Mouse (Mus musculus) ES-Bruce4 (cell line): ENCODE measurements around the gene Ralgps1. TPM values are rescaled to one million over a fixed set of nuclear protein-coding genes. Genes with fewer than 3 reads are reported as not detected.
"Not testable (repeated sequence)": the region's sequence is repeated elsewhere in the genome, so short reads cannot be mapped to it uniquely, and the experiment has no call there.

Source experiments
- H3K27ac ChIP-seq: 2 replicates; pipeline ENCODE4 v1.5.1; 2012; ENCODE audit warnings: low read length, inconsistent platforms; ENCODE audit not compliant: insufficient read depth
- H3K27me3 ChIP-seq: 2 replicates; pipeline ENCODE4 v1.6.1; 2012; ENCODE audit warnings: mild to moderate bottlenecking, low read length, inconsistent platforms; ENCODE audit not compliant: control insufficient read depth, poor library complexity, insufficient read depth, severe bottlenecking
- H3K36me3 ChIP-seq: 2 replicates; pipeline ENCODE4 v1.6.1; 2012; ENCODE audit warnings: inconsistent platforms, mild to moderate bottlenecking, low read length, moderate library complexity; ENCODE audit not compliant: control insufficient read depth, poor library complexity, insufficient read depth, severe bottlenecking
- H3K4me1 ChIP-seq: one replicate; pipeline ENCODE4 v1.8.1; 2011; ENCODE audit warnings: low read length; ENCODE audit not compliant: control insufficient read depth, insufficient read depth
- H3K4me3 ChIP-seq: 2 replicates; pipeline ENCODE4 v1.5.1; 2011; ENCODE audit warnings: low read depth, mild to moderate bottlenecking, low read length
- H3K9ac ChIP-seq: 2 replicates; pipeline ENCODE4 v1.6.1; 2012; ENCODE audit warnings: low read depth, mild to moderate bottlenecking, inconsistent platforms; ENCODE audit not compliant: poor library complexity, severe bottlenecking
- H3K9me3 ChIP-seq: replicated peaks from 2 replicates; pipeline ENCODE4 v1.6.1; 2012; ENCODE audit warnings: mild to moderate bottlenecking, low read length, inconsistent platforms; ENCODE audit not compliant: control insufficient read depth, poor library complexity, insufficient read depth, severe bottlenecking
- CTCF ChIP-seq: IDR thresholded peaks from one replicate; pipeline ENCODE4 v1.8.1; 2011; ENCODE audit warnings: low read depth, low read length
- EP300 ChIP-seq: IDR thresholded peaks from 2 replicates; pipeline ENCODE4 v1.6.1; 2011; ENCODE audit warnings: low read depth, low read length; ENCODE audit not compliant: insufficient read depth
- POLR2A ChIP-seq: IDR thresholded peaks from one replicate; pipeline ENCODE4 v1.8.1; 2011; ENCODE audit warnings: low read length; ENCODE audit not compliant: insufficient read depth
- polyA plus RNA-seq: library from polyadenylated mRNA; stranded (reverse); fragments of >200 nt; gene quantifications from 2 replicates; pipeline ENCODE4 v1.2.4, GENCODE M21; 2011; ENCODE audit warnings: low read depth; ENCODE audit not compliant: missing spikeins, insufficient read depth, insufficient read length

Gene Ralgps1
- polyA plus RNA-seq, 1 experiment = 17.0 TPM

DNA sequence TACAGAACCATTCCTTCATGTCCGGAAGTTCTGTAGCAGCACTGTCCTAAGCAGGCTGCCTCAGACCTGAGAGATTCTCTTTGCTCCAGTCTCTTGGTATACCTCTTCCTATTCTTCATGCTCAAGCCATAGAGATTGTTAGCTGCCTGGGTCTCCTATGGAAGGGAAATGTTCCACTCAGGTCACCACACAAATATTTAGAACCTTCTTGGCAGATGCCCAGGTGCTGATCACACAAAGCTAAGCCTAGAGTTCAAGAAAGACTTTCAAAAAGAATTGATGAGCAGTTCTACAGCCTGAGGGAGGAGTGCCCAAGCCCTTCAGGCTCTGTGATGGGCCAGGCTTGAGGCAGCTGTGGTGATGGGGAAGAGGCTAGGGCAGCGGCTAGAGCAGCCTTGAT lies 242.3 kb downstream of the Ralgps1 start:
- Histone ChIP-seq H3K36me3 (no peaks in the 10 kb centered on the region), H3K9ac (no peak overlapping the region; the same call in 1 of the 2 replicates), H3K9me3 (no peaks in the 10 kb centered on the region), H3K4me3 (no peak overlapping the region), H3K27me3 (no peaks in the 10 kb centered on the region), H3K4me1 (no peaks in the 10 kb centered on the region), H3K27ac (no peak overlapping the region)
- TF ChIP-seq CTCF = no peak
- no peak for TF ChIP-seq POLR2A
- no peak for TF ChIP-seq EP300

DNA sequence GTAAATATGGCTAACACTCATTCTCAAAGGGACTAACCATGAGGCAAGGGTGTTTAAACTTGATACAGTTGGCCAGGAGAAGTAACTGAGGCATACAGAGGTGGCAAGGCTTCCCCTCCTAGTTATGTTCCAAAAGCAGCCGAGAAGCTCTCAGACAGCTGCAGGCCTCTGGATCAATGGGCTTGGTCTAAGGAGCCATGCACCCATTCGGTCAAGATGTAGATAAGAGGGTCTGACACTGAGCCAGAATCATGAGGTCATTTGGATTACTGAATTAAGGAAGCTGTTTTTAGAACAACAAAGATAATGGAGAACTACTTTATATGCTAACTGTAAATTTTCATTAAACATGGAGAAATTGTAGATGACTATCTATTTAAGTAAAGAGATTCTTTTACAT lies 244.0 kb downstream of the Ralgps1 start:
- Histone ChIP-seq H3K36me3 (no peaks in the 10 kb centered on the region), H3K9me3 (no peaks in the 10 kb centered on the region), H3K4me1 (no peaks in the 10 kb centered on the region), H3K4me3 (no peak overlapping the region), H3K9ac (no peak overlapping the region), H3K27me3 (no peaks in the 10 kb centered on the region), H3K27ac (no peak overlapping the region)
- TF ChIP-seq EP300 = no peak
- no peak for TF ChIP-seq POLR2A
- TF ChIP-seq CTCF = no peak

- Histone ChIP-seq H3K4me1 (no peaks in the 10 kb centered on the region), H3K9me3 (no peaks in the 10 kb centered on the region), H3K27ac (no peak overlapping the region), H3K4me3 (no peak overlapping the region), H3K36me3 (no peaks in the 10 kb centered on the region), H3K27me3 (no peaks in the 10 kb centered on the region), H3K9ac (no peak overlapping the region)
- TF ChIP-seq CTCF (no peak), POLR2A (no peak), EP300 (no peak)
Measured at GRCm38 (mm10) chr2:33122856-33123255, 248.4 kb downstream of the Ralgps1 start.

- H3K4me1 ChIP-seq = no peaks in the 10 kb centered on the region
- H3K4me3 ChIP-seq = no peak overlapping the region
- no peak overlapping the region for H3K27ac ChIP-seq
- H3K9me3 ChIP-seq = no peaks in the 10 kb centered on the region
- H3K36me3 ChIP-seq = no peaks in the 10 kb centered on the region
- no peaks in the 10 kb centered on the region for H3K27me3 ChIP-seq
- H3K9ac ChIP-seq = no peak overlapping the region
- no peak for TF ChIP-seq CTCF
- no peak for TF ChIP-seq POLR2A
- no peak for TF ChIP-seq EP300
Measured at GRCm38 (mm10) chr2:33100536-33100935, 270.8 kb downstream of the Ralgps1 start.

DNA sequence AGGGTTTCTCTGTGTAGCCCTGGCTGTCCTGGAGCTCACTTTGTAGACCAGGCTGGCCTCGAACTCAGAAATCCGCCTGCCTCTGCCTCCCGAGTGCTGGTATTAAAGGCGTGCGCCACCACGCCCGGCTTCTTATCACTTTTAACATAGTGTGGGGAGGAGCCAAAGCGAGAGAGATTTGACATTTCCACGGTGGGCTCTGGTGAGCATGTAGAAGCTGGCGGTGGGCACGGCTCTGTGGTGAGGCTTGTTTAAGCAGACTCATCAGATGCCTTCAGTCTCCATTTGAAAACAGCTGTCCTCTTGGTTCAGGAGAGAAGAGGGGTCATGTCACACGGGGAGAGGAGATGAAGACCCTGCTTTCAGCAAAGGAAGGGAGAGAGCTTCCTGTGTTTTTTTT lies 274.0 kb downstream of the Ralgps1 start:
- not testable (repeated sequence) for H3K4me3 ChIP-seq, H3K4me1 ChIP-seq, H3K27me3 ChIP-seq, H3K9ac ChIP-seq, H3K36me3 ChIP-seq, H3K9me3 ChIP-seq, H3K27ac ChIP-seq

- no peaks in the 10 kb centered on the region for H3K4me1 ChIP-seq
- no peak overlapping the region for H3K27ac ChIP-seq
- H3K9me3 ChIP-seq = no peaks in the 10 kb centered on the region
- H3K36me3 ChIP-seq = no peaks in the 10 kb centered on the region
- no peak overlapping the region for H3K4me3 ChIP-seq
- no peak for TF ChIP-seq POLR2A
- no peak for TF ChIP-seq EP300
- no peak for TF ChIP-seq CTCF
- no peak overlapping the region for H3K9ac ChIP-seq
- no peaks in the 10 kb centered on the region for H3K27me3 ChIP-seq
Measured at GRCm38 (mm10) chr2:33095221-33095671, 276.0 kb downstream of the Ralgps1 start.
